Mouse (Mus musculus) ES-E14 (cell line): ENCODE data around the gene Gga3. TPM values are rescaled to one million over a fixed set of nuclear protein-coding genes. Genes with fewer than 3 reads are reported as not detected.

Experiments
- DNase-seq: peaks from one replicate; pipeline ENCODE4 v3.0.0-alpha.2; 2013; ENCODE audit warnings: low read depth, low spot score
- H3K27ac ChIP-seq: 2 replicates; pipeline ENCODE4 v1.5.1; 2012; ENCODE audit warnings: low read depth, mild to moderate bottlenecking, low read length, moderate library complexity, mixed read lengths; ENCODE audit not compliant: poor library complexity, insufficient read depth, severe bottlenecking
- H3K36me3 ChIP-seq: 2 replicates; pipeline ENCODE4 v1.6.1; 2012; ENCODE audit warnings: mild to moderate bottlenecking, low read length, moderate library complexity, mixed read lengths; ENCODE audit not compliant: control insufficient read depth, poor library complexity, insufficient read depth, severe bottlenecking
- H3K4me1 ChIP-seq, 2 experiments: fragments of 150-350 bp in 1 of 2; sonication (generic) in 1 of 2; 2 replicates each; pipeline ENCODE4 v1.6.1; 2012; ENCODE audit warnings: low read length in 2 of 2, mild to moderate bottlenecking in 1 of 2, mixed read lengths in 1 of 2; ENCODE audit not compliant: control insufficient read depth in 2 of 2, insufficient read depth in 2 of 2, poor library complexity in 1 of 2
- H3K4me3 ChIP-seq, 2 experiments: fragments of 150-350 bp in 1 of 2; sonication (generic) in 1 of 2; 2 replicates each; pipeline ENCODE4 v1.5.1; 2012; ENCODE audit warnings: low read length in 2 of 2, low read depth in 1 of 2, mild to moderate bottlenecking in 1 of 2, mixed read lengths in 1 of 2; ENCODE audit not compliant: insufficient read depth in 1 of 2, poor library complexity in 1 of 2, severe bottlenecking in 1 of 2
- H3K9ac ChIP-seq: 2 replicates; pipeline ENCODE4 v1.6.1; 2012; ENCODE audit warnings: low read depth, mild to moderate bottlenecking, low read length, mixed read lengths; ENCODE audit not compliant: poor library complexity, insufficient read depth, severe bottlenecking
- H3K9me3 ChIP-seq: fragments of 150-350 bp; sonication (generic); 2 replicates; pipeline ENCODE4 v1.6.1; 2012; ENCODE audit warnings: low read depth, mild to moderate bottlenecking, low read length; ENCODE audit not compliant: control insufficient read depth, insufficient read depth
- CHD2 ChIP-seq: IDR thresholded peaks from 2 replicates; pipeline ENCODE4 v1.6.1; 2014; ENCODE audit warnings: mild to moderate bottlenecking, low read depth, low read length, inconsistent platforms
- HCFC1 ChIP-seq: IDR thresholded peaks from 2 replicates; pipeline ENCODE4 v1.6.1; 2012; ENCODE audit warnings: low read length, inconsistent platforms, borderline replicate concordance; ENCODE audit not compliant: insufficient read depth
- MAFK ChIP-seq: IDR thresholded peaks from 2 replicates; pipeline ENCODE4 v1.6.1; 2014; ENCODE audit warnings: mild to moderate bottlenecking, low read depth, low read length, inconsistent platforms; ENCODE audit not compliant: insufficient read depth
- ZC3H11A ChIP-seq: IDR thresholded peaks from 2 replicates; pipeline ENCODE4 v1.6.1; 2012; ENCODE audit warnings: low read depth, mild to moderate bottlenecking, inconsistent platforms, low read length, borderline replicate concordance
- ZNF384 ChIP-seq: IDR thresholded peaks from 2 replicates; pipeline ENCODE4 v1.6.1; 2012; ENCODE audit warnings: low read depth, low read length, inconsistent platforms
- in situ Hi-C, 2 experiments: fragments of 600-800 bp; cut with MboI; formaldehyde crosslinking; loops; one replicate each; pipeline ENCODE4 v1.15.1; 2025; ENCODE audit warnings: low sequenced_read_pairs in 2 of 2, inconsistent platforms in 1 of 2; ENCODE audit not compliant: unreplicated experiment in 2 of 2
- total RNA-seq: library from RNA; depleted of rRNA; stranded (reverse); fragments of 300-350 nt; gene quantifications from 2 replicates; pipeline ENCODE4 v1.2.3, GENCODE M21; 2012

Gene Gga3
- total RNA-seq, 1 experiment: 31.7 TPM

DNA sequence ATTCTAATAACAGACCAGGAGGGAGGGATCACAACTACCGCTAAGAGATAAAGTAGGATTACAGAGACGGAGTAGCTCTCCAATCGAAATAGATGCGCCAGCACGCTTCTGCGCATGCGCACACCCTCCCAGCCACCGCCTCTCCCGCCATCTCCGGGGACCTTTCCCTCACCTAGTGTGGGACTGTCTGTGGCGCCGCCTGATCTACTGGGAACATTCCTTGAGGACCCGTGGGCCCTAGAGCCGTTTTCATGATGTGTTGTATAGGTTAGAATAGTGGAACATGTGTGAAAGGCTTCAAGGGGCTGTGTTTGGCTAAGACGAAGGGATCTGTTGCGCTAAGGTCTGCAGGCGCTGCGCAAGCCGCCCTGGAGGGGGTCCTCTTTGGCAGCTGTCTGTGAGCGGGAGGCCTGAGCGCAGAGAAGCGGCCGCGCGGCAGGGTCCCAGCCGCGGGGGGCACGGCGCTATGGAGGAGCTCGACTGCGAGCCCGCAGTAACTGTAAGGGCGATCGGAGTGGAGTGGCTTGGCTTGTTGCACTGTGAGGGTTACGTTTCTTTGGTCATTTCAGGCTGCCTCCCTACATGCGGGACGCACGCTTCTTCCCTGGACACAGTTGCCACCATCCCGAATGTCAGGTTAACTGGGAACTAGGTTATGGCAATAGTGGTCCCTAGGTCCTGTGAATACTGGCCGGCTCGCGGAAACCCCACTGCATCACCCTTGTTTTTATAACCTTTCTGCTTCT, 39.6 kb downstream of the Gga3 start, which contains the start of gene Nup85:
Nup85 (plus strand) TSS at position 371 of the 746 bp plus-strand sequence.
- H3K9ac ChIP-seq: peak within 1 kb of the TSS; percentile 92
- peaks cover 31% of the 10 kb centered on the region for H3K36me3 ChIP-seq
- H3K4me3 ChIP-seq: peak within 1 kb of the TSS; percentile 77 to 97
- peak within 1 kb of the TSS; percentile 87 for H3K27ac ChIP-seq
- no peaks in the 10 kb centered on the region for H3K4me1 ChIP-seq
- TF ChIP-seq MAFK (no peak), ZNF384 (no peak), CHD2 (no peak), ZC3H11A (no peak), HCFC1 (no peak)
- no peaks in the 10 kb centered on the region for H3K9me3 ChIP-seq
- DNase-seq: peak; percentile 95
- in situ Hi-C loops: no loop called here

DNA sequence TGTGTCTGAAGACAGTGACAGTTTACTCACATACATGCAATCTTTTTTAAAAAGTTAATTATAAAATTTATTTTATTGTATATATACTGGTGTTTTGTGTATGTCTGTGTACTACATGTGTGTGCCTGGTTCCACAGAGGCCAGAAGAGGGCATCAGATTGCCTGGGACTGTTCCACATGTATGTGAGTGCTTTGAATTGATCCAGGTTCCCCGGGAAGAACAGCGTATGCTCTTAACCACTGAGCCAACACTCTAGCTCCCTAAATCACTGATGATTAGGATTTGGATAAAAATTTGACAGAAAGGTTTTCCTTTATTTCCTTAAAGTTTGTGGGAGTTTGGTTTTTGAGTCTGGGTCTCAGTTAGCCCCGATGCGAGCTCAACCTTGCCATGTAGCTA, 40.4 kb downstream of the Gga3 start:
- TF ChIP-seq HCFC1 (no peak), ZC3H11A (no peak), ZNF384 (no peak), CHD2 (no peak), MAFK (no peak)
- Histone ChIP-seq H3K4me1 (peaks cover 0 to 4% of the 10 kb centered on the region in 2 experiments; a peak in 1 of 4 replicates), H3K36me3 (peaks cover 22% of the 10 kb centered on the region), H3K9me3 (no peaks in the 10 kb centered on the region), H3K27ac (no peak overlapping the region; the same call in 1 of the 2 replicates), H3K4me3 (peak overlapping the region; percentile 58 to 77), H3K9ac (peak overlapping the region; percentile 54)
- DNase-seq: no peak
- in situ Hi-C loops: no loop called here

DNA sequence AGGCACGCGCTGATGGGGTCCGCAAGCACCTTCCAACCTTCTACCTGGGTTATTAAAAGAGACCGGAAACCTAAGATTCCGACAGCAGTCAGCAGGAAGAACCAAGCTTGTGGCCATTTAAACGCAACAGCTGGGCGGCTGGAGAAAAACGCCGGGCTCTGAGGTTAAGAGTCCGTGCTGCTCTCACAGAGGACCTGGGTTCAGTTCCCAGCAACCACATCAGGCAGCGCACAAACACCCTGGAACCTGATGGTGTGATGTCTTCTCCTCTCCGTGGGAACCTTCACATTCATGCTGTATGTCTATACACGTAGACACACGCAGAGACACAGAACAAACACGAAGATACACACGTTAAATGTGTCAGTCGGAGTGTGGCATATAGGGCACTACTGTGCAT, 48.1 kb downstream of the Gga3 start:
- DNase-seq: no peak
- Histone ChIP-seq H3K4me1 (peaks cover 0 to 12% of the 10 kb centered on the region in 2 experiments; a peak in 1 of 4 replicates), H3K4me3 (peak overlapping the region; percentile 18 to 20; a peak in 1 of 4 replicates), H3K9ac (0 out of 2 replicates have a peak overlapping the region, but pooled peaks have one; percentile 28), H3K27ac (no peak overlapping the region), H3K36me3 (no peaks in the 10 kb centered on the region), H3K9me3 (no peaks in the 10 kb centered on the region)
- no peak for TF ChIP-seq ZC3H11A
- TF ChIP-seq MAFK: no peak
- TF ChIP-seq ZNF384: no peak
- no peak for TF ChIP-seq HCFC1
- TF ChIP-seq CHD2: no peak
- in situ Hi-C loops: no loop called here

DNA sequence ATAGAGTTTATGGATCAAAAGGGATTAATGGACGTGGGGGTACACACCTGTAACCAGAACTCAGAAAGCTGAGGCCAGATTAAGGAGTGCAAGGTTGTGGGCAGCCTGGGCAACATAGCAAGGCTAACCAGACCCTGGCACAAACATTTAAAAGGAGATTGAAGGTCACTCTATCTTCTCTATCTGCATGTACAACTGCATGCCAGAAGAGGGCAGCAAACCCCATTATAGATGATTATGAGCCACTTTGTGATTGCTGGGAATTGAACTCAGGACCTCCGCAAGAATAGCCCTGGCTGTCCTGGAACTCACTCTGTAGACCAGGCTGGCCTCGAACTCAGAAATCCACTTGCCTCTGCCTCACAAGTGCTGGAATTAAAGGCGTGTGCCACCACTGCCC, 51.1 kb downstream of the Gga3 start:
- no peak overlapping the region for H3K27ac ChIP-seq
- H3K9ac ChIP-seq: no peak overlapping the region
- H3K9me3 ChIP-seq: no peaks in the 10 kb centered on the region
- H3K36me3 ChIP-seq: no peaks in the 10 kb centered on the region
- in situ Hi-C loops: no loop called here
- peaks cover 0 to 7% of the 10 kb centered on the region in 2 experiments; a peak in 1 of 4 replicates for H3K4me1 ChIP-seq
- TF ChIP-seq CHD2 (no peak), HCFC1 (no peak), MAFK (no peak)
- no peak overlapping the region for H3K4me3 ChIP-seq
- DNase-seq: no peak
